Mouse (Mus musculus) MEL-GATA-1-ER (cell line): ENCODE measurements around the gene Wfdc6b.
"Not testable (repeated sequence)": the region's sequence is repeated elsewhere in the genome, so short reads cannot be mapped to it uniquely, and the experiment has no call there.

Experiments
- DNase-seq: peaks from one replicate; pipeline ENCODE4 v3.0.0-alpha.2; 2012; ENCODE audit warnings: low read depth; ENCODE audit errors: extremely low read depth

Wfdc6b gene

DNA sequence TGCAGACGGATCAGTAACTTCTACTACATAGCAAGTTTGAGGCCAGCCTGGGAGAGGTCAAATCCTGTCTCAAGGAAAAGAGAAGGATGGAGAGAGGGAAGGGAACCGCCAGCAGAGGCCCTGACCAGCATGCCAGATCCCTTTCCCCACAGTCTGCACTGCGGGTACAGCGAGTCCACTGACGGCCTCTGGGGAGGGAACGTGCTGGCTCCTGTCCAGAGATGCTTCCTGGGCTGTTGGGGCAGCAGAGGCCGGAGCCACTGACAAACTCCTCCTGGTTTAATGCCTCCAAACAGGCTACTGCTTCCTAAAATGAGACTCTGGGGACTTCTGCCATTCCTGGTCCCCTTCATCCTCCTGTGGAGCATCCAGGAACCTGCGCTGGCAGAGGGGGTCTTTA is at the start of gene Wfdc6b, which contains the start of gene Wfdc8:
Wfdc6b (plus strand) TSS at position 52 of the 400 bp plus-strand sequence.
Wfdc8 (minus strand) TSS at position 156 of the 400 bp plus-strand sequence.
- DNase-seq = not testable (repeated sequence)

DNA sequence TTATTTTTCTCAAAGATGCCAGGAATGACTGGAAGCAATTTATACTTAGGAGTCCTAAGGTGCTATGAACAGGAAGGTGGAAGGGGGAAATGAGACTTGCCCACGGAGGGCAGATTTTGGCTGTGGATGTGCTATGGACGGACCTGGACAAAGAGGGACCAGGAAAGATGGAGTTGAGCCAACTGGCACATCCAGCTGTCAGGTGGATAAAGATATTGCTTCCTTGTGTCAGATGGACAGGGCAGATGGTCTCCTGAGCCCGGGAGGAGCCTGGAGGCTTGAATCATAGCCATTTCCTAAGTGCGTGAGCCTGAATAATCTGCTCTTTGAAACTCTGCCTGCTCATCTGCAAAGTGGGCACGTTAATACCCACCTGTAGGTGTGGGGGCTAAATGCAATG is 49.0 kb upstream of the Wfdc6b start:
- DNase-seq = no peak

DNA sequence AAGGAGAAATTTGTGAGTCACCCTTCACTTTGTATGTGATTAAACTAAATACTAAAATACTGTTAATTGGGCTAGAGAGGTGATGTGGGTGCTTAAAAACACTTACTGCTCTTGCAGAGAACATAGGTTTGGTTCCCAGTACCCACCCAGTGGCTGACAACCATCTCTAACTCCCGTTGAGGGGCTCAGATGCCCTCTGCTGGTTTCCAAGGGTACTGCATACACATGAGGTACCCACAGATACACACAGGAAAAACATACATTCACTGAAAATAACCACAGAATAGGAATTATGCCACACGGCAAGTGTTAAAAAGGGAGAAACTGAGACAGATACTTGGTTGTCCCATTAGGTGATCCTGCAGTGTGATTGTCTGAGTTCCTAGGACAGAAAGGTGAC is 46.3 kb upstream of the Wfdc6b start:
- DNase-seq = no peak

- no peak for DNase-seq
These were observed 45.9 kb upstream of the Wfdc6b start for GRCm38 (mm10) chr2:164567460-164567859.

- not testable (repeated sequence) for DNase-seq
These were observed 40.0 kb upstream of the Wfdc6b start, which contains the start of gene Spint3 for GRCm38 (mm10) chr2:164573359-164573758. TSS of gene Spint3 (minus strand) at chr2:164573459.

- not testable (repeated sequence) for DNase-seq
These were observed 28.1 kb upstream of the Wfdc6b start, which contains the start of gene Wfdc6a for GRCm38 (mm10) chr2:164585025-164585725. TSS of gene Wfdc6a (minus strand) at chr2:164585447.

DNA sequence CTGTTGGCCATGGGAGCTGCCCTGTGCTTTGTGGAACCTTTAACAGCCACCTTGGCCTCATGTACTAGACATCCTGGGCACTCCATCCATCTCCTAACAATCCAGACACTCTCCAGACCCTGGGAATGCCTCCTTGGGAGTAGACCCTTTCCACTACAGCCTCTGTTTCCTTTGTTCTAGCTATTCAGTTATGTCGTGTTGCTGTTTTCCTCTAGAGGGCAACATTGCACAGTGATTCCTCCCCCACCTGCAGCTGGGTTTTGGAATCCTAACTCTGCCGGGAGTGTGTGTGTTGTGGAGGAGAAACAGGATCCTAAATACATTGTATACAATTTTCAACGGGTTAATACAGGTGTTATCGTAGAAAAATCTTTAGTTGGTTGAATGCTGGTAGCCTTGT is 21.3 kb upstream of the Wfdc6b start:
- peak; percentile 9 for DNase-seq

- no peak for DNase-seq
These were observed 19.8 kb upstream of the Wfdc6b start, which contains the start of gene Eppin for GRCm38 (mm10) chr2:164593494-164593893. TSS of gene Eppin (minus strand) at chr2:164593594.

- DNase-seq = no peak
These were observed 13.1 kb upstream of the Wfdc6b start for GRCm38 (mm10) chr2:164600179-164600578.

GRCm38 (mm10) chr2:164603482-164603881 is 9.8 kb upstream of the Wfdc6b start:
- no peak for DNase-seq

DNA sequence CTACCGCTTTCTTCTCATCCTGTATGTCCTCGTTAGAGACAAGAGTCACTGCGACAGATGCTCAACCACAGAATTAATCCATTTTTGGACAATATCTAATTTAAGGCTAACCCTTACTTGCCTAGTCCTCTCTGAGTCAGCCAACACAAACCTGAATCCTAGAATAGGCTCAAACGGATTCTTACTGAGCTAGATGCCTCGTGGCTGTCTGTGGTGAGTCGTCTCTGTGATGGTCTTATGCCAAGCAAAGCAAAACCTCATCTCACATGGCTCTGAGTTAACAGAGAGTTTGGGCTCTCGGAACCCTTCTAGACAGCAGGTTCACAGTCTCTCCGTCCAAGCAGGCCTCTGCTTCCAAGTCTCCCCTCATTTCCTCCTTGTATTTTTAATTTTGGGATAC is 8.9 kb upstream of the Wfdc6b start:
- DNase-seq = no peak

GRCm38 (mm10) chr2:164608781-164609180 is 4.5 kb upstream of the Wfdc6b start:
- DNase-seq = no peak

DNA sequence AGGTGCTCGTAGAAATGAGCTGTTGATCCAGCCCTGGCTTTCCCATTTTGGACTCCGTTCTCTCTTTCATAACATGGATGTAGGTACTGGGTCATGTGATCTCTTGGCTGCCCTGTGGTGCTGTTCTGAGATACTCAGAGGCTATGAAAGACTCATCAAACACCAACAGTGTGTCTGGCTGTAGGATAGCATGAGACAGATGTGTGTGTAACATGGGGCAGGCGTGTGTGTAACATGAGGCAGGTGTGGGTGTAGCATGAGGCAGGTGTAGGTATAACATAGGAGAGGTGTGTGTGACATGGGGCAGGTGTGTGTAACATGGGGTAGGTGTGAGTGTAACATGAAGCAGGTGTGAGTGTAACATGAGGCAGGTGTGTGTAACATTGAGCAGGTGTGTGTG is 2.1 kb downstream of the Wfdc6b start:
- DNase-seq = no peak

DNA sequence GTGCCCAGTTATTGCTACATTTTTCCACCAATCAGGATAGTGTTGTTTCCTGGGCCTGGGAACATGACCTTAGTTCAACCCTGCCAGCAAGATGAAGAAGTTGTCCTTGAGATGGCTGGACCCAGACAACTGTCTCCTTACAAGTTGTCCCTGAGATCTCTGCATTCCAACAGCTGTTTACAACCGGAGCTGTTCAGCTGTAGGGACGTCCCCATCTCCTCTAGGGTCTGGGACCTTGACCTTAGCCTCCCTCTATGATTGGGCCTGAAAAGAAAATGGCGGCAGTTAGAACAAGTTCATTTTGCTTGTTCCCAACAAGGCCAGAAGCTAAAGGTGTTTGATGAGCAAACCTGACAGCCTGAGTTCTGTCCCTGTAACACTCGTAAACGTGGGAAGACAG is 5.7 kb downstream of the Wfdc6b start:
- no peak for DNase-seq

- DNase-seq = no peak
These were observed 8.5 kb downstream of the Wfdc6b start for GRCm38 (mm10) chr2:164621775-164622174.

DNA sequence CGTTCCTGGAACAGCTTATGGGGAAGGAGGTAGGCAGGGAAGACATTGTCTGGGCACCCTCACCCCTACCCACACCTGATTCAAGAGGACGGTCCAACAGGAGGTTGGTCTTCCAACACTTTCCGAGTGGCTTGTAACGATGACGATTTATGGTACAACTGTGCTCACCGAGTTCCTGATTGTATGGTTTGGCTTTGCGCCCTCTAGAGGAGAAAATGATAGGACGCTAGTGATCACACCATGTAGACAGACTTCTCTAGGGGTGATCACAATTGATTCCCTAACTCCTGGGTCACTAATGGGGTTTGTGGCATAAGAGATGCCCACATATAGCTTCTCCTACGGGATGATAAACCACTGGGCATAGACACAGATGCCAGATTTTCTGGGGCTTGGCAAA is 21.9 kb downstream of the Wfdc6b start:
- peak; percentile 22 for DNase-seq

GRCm38 (mm10) chr2:164638696-164639095 is 25.4 kb downstream of the Wfdc6b start, which contains the start of gene Wfdc16:
TSS of gene Wfdc16 (minus strand) at chr2:164638796.
- DNase-seq = no peak

DNA sequence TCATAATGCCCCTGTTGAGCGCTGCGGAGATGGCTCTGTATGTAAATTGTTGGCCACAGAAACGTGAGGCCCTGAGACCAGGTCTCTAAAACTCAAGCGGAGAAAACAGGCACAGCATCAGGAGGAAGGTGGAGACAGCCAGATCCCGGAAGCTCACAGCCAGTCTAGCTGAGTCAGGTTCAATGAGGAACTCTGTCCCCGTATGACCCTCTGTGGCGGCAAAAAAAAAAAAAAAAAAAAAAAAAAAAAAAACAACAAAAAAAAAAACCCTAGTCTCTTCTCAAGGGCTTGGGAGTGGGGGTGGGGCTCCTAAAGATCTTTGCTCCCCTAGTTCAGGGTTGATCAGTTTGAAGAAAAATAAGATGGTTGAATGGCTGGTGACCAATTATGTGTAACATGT is 27.8 kb downstream of the Wfdc6b start:
- DNase-seq = peak; percentile 81

- DNase-seq = no peak
These were observed 28.8 kb downstream of the Wfdc6b start for GRCm38 (mm10) chr2:164641881-164642673.

DNA sequence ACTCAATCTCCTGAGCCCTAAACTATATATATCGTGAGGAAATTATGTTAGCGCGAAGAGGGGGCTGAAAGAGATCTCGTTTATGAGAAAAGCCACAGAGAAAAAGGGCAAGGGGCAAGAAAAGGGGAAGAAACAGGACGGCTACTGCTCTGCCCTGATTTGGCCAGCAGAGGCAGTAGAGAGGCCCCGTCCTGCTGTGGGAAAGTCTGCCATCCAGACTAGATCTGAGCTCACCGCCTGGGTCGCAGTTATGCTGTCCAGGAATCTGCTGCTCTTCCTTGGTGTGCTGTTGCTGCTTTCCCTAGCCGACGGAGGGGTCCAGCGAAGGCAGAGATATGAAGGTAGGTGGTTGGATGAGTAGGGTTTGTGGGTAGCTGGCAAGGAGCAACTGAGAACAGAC is 42.5 kb downstream of the Wfdc6b start, which contains the start of gene Wfdc10:
Wfdc10 (plus strand) TSS at position 189 of the 400 bp plus-strand sequence.
- peak; percentile 25 for DNase-seq

DNA sequence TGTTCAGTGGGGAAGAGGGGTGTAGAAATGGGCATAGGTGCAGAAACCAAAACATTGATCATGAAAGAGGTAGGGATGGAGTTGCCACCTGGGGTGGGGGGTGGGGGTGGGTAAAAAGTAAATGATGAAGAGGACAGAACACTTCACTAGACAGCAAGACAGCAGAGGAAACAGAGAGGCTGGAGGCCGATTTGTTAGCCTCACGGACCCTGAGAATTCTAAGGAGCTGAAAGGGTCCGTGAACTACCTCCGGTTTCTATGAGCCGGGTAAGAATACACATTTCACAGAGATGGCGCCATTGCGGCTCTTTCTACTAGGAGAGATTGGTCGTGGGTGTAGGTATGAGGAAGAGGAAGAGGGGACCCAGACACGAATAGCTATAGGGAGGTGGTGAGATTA is 43.2 kb downstream of the Wfdc6b start, which contains the start of gene Wfdc9:
Wfdc9 (minus strand) TSS at position 101 of the 400 bp plus-strand sequence.
- no peak for DNase-seq

DNA sequence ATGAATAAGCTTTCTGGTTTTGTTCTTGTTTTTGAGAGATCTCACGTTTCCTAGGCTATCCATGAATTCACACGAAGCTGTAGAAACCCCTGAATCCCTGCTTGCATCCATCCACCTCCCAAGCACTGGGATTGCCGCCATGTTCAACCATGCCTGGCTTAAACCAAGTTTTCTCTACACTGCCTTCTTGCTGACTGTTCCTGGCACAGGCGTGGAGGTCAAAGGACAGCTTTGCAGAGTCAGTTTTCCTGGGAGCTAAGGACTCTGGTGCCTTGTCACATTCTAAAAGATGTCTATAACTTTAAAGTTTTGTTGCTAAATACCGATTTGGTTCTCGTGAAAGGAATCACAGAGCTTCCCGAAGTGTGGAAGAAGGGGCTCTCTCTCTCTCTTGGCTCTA is 51.5 kb downstream of the Wfdc6b start:
- no peak for DNase-seq
